Mouse (Mus musculus) neural tube, embryonic 12.5 days (tissue): ENCODE data around the gene Wtap. TPM values are rescaled to one million over a fixed set of nuclear protein-coding genes. Genes with fewer than 3 reads are reported as not detected.

Experiments used
- ATAC-seq: fragments of 200-750 bp; cut with Nextera tagmentation; 2 replicates; pipeline ENCODE4 v1.8.0; 2017; ENCODE audit warnings: low read depth, mild to moderate bottlenecking, moderate TSS enrichment, moderate library complexity; ENCODE audit not compliant: low FRiP score
- H3K27ac ChIP-seq: fragments of 300-500 bp; sonication (generic); 2 replicates; pipeline ENCODE4 v1.5.1; 2016
- H3K27me3 ChIP-seq: fragments of 300-500 bp; sonication (generic); replicated peaks from 2 replicates; pipeline ENCODE4 v1.6.1; 2016; ENCODE audit warnings: mild to moderate bottlenecking
- H3K36me3 ChIP-seq: fragments of 300-500 bp; sonication (generic); 2 replicates; pipeline ENCODE4 v1.6.1; 2016; ENCODE audit warnings: mild to moderate bottlenecking
- H3K4me1 ChIP-seq: fragments of 300-500 bp; sonication (generic); 2 replicates; pipeline ENCODE4 v1.6.1; 2016
- H3K4me2 ChIP-seq: fragments of 300-500 bp; sonication (generic); replicated peaks from 2 replicates; pipeline ENCODE4 v1.6.1; 2016; ENCODE audit warnings: mild to moderate bottlenecking
- H3K4me3 ChIP-seq: fragments of 300-500 bp; sonication (generic); 2 replicates; pipeline ENCODE4 v1.5.1; 2016
- H3K9ac ChIP-seq: fragments of 300-500 bp; sonication (generic); 2 replicates; pipeline ENCODE4 v1.6.1; 2016; ENCODE audit warnings: mild to moderate bottlenecking
- H3K9me3 ChIP-seq: fragments of 300-500 bp; sonication (generic); 2 replicates; pipeline ENCODE4 v1.6.1; 2016; ENCODE audit warnings: mild to moderate bottlenecking
- WGBS: fragments of 180-500 bp; shearing (Covaris S2); methylation state at CpG from one replicate; pipeline ENCODE4 v1.1.7; 2016; 5-methylcytosine and 5-hydroxymethylcytosine counted together
- polyA plus RNA-seq: library from polyadenylated mRNA; unstranded; fragments of >200 nt; fragmentation: Nextera tagmentation; extraction: Ambion mirVana; gene quantifications from 2 replicates; pipeline ENCODE4 v1.2.1, GENCODE M21; 2016

Gene Wtap
- polyA plus RNA-seq, 1 experiment from 2014 or later: 96.5 TPM

- Histone ChIP-seq H3K27me3 (no peaks in the 10 kb centered on the region), H3K4me3 (no peak overlapping the region), H3K4me2 (no peak overlapping the region), H3K36me3 (peaks cover 63% of the 10 kb centered on the region), H3K4me1 (no peaks in the 10 kb centered on the region), H3K9me3 (no peaks in the 10 kb centered on the region), H3K9ac (no peak overlapping the region), H3K27ac (no peak overlapping the region)
- ATAC-seq: no peak
- WGBS: 92% methylated on average over 8 of the region's 8 CpGs
These were observed 68.2 kb downstream of the Wtap start for GRCm38 (mm10) chr17:12925703-12926180.

DNA sequence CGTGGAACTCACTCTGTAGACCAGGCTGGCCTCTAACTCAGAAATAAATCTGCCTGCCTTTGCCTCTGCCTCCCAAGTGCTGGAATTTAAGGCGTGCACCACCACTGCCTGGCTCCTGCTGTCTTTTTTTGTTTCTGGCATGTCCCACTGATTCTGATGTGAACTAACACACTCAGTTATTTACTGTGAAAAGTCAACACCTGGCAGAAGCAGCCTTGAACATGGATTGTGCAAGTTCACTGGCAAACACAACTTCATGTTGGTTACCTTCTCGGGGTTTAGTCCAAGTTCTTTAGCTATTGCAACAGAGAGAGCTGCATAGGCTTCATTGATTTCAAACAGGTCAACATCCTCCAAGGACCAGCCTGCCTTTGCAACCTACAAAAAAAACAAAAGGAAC is 69.0 kb downstream of the Wtap start:
- 92% methylated on average over 3 of the region's 3 CpGs for WGBS
- ATAC-seq: no peak
- H3K36me3 ChIP-seq: peaks cover 71% of the 10 kb centered on the region

GRCm38 (mm10) chr17:12921073-12921472 is 72.9 kb downstream of the Wtap start:
- no peak for ATAC-seq
- peaks cover 73% of the 10 kb centered on the region for H3K36me3 ChIP-seq
- WGBS: 100% methylated on average over 1 of the region's 1 CpGs

More for the DNA sequence above, 69.0 kb downstream of the Wtap start:
- H3K27me3 ChIP-seq: no peaks in the 10 kb centered on the region
- H3K9me3 ChIP-seq: no peaks in the 10 kb centered on the region
- no peak overlapping the region for H3K9ac ChIP-seq
- H3K4me3 ChIP-seq: no peak overlapping the region
- no peaks in the 10 kb centered on the region for H3K4me1 ChIP-seq
- H3K4me2 ChIP-seq: no peak overlapping the region
- H3K27ac ChIP-seq: no peak overlapping the region

More at GRCm38 (mm10) chr17:12921073-12921472, 72.9 kb downstream of the Wtap start:
- no peak overlapping the region for H3K4me2 ChIP-seq
- H3K27ac ChIP-seq: no peak overlapping the region
- H3K4me3 ChIP-seq: no peak overlapping the region
- H3K9me3 ChIP-seq: no peaks in the 10 kb centered on the region
- peaks cover 3% of the 10 kb centered on the region; the same call in 1 of the 2 replicates for H3K4me1 ChIP-seq
- H3K9ac ChIP-seq: no peak overlapping the region
- no peaks in the 10 kb centered on the region for H3K27me3 ChIP-seq

Other genes with a start within 250 kb of the Wtap start
- 21.6 and 21.7 TPM in 2 replicates for gene Igf2r, start 224.5 kb downstream of the Wtap start, polyA plus RNA-seq
- gene Mas1, start 126.0 kb downstream of the Wtap start, polyA plus RNA-seq: 0.32 and 0.34 TPM in 2 replicates
- not detected in 2 replicates for gene Mrgprh, start 118.1 kb downstream of the Wtap start, polyA plus RNA-seq
- gene Pnldc1, start 83.9 kb downstream of the Wtap start, polyA plus RNA-seq: 1.1 and 2.6 TPM in 2 replicates
- gene Tcp1, start 78.5 kb downstream of the Wtap start, polyA plus RNA-seq: 477 and 481 TPM in 2 replicates
- 140 and 146 TPM in 2 replicates for gene Mrpl18, start 77.8 kb downstream of the Wtap start, polyA plus RNA-seq
- 0.60 and 1.2 TPM in 2 replicates for gene Acat3, start 53.6 kb downstream of the Wtap start, polyA plus RNA-seq
- gene Acat2, start 33.4 kb downstream of the Wtap start, polyA plus RNA-seq: 376 and 382 TPM in 2 replicates
- 125 and 129 TPM in 2 replicates for gene Sod2, start 12.7 kb upstream of the Wtap start, polyA plus RNA-seq
- not detected in 2 replicates for gene Gpr31b, start 58.1 kb upstream of the Wtap start, polyA plus RNA-seq
- gene Tcp10b, start 66.9 kb upstream of the Wtap start, polyA plus RNA-seq: not detected in 2 replicates
- gene Unc93a, start 137.6 kb upstream of the Wtap start, polyA plus RNA-seq: not detected in 2 replicates
- not detected in 2 replicates for gene Smok2a, start 227.0 kb upstream of the Wtap start, polyA plus RNA-seq
- not detected in 2 replicates for gene Smok2b, start 236.1 kb upstream of the Wtap start, polyA plus RNA-seq